Mouse (Mus musculus) liver, postnatal 0 days (tissue): ENCODE measurements around the gene Dhx34.

Experiments
- CTCF ChIP-seq: sonication (generic); IDR thresholded peaks from 2 replicates; pipeline ENCODE4 v1.5.1; 2016; ENCODE audit warnings: antibody characterized with exemption, low read depth
- EP300 ChIP-seq: IDR thresholded peaks from 2 replicates; pipeline ENCODE4 v1.6.1; 2016; ENCODE audit warnings: antibody characterized with exemption, low read depth, mild to moderate bottlenecking

- TF ChIP-seq CTCF (no peak), EP300 (no peak)
These were observed 44.0 kb upstream of the Dhx34 start for GRCm38 (mm10) chr7:16265856-16266255.
